Mouse (Mus musculus): ENCODE data around the gene Tmem177. TPM values are rescaled to one million over a fixed set of nuclear protein-coding genes. Genes with fewer than 3 reads are reported as not detected.

Gene Tmem177
- polyA plus RNA-seq, 1 experiment from 2014 or later: 9.3 TPM

DNA sequence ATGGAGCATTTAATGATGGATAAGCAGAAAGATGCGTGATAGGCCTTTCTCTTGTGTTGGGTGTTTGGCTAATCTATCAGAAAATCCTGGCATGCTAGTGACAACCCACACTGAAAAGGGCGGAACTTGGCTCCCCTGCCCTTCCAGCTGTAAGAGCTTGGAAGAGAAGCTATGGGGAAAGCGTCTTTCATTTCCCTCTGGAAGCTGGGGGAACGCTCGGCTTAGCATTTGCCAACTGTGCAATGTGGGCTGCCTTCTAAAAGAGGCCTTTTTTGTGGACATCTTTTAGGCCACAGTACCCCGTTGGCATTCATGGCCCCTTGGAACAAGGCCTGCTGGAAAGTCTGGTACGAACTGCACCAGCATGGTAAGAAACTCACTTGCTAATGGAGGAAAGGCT, 34.1 kb downstream of the Tmem177 start:
- H3K4me1 ChIP-seq: no peaks in the 10 kb centered on the region
- 86% methylated on average over 7 of the region's 7 CpGs for WGBS
- no peak overlapping the region for H3K4me3 ChIP-seq (replicated peaks)
- H3K9ac ChIP-seq: no peak overlapping the region
- ATAC-seq (ENCODE audit: low FRiP score): no peak
- H3K4me2 ChIP-seq: no peak overlapping the region
- no peaks in the 10 kb centered on the region for H3K9me3 ChIP-seq
- no peak overlapping the region for H3K27ac ChIP-seq
- no peaks in the 10 kb centered on the region for H3K36me3 ChIP-seq (replicated peaks)
- H3K27me3 ChIP-seq: no peaks in the 10 kb centered on the region

DNA sequence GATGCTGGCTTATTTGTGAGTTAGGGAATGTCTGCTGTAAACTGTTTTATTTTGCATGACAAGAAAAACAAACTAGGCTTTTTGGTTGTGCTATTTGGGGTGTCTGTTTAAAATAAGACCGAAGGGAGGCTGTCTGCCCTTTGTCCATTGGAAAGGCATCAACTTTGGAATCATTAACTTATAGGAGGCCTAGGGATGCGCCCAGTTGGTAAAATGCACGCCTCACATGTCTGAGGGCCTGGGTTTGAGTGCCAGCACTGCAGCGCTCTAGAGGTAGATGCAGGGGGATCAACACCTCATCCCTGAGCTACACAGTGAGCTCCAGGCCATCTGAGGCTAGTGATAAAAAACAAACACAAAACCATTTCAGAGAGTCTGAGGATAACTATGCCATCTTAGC, 35.5 kb downstream of the Tmem177 start:
- Histone ChIP-seq H3K4me2 (no peak overlapping the region), H3K27me3 (no peaks in the 10 kb centered on the region), H3K36me3 (replicated peaks) (no peaks in the 10 kb centered on the region), H3K4me1 (no peaks in the 10 kb centered on the region), H3K9me3 (no peaks in the 10 kb centered on the region), H3K4me3 (replicated peaks) (no peak overlapping the region), H3K27ac (no peak overlapping the region), H3K9ac (no peak overlapping the region)
- whole genome bisulfite sequencing: 86% methylated on average over 4 of the region's 4 CpGs
- ATAC-seq (ENCODE audit: low FRiP score): no peak

DNA sequence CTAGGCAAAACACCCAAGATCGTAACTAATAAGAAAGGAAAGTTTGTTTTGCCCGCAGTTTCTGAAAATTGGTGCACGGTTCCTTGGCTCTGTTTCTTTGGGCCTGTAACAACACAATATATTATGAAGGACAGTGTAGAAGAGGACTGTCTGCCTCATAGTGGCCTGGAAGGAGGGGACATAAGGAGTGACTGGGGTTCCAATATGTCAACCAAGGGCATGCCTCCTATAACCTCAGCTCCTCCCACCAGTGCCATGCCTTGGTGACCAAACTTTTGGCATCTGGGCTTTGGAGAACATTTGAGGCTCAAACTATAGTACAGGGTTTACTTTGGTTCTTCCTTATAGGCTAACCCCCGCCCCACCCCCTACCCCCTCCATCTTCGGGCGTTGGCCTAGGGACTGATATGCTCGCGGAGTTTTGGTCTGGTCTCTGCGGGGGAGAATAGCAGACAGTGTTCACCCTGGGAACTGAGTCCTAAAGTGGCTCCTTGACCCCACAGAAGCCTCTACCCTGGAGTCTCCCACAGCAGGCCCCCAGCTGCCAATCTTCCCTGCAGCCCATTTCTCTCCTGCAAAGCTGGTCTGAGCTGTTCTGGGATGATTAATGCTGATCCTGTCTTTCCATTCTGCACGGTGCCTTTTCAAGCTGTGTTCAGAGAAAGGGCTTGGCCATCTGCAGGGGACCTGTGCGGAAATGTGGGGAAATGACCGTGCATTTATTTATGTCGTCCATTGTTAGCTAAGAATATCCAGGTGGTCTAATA, 44.4 kb downstream of the Tmem177 start:
- no peaks in the 10 kb centered on the region for H3K27me3 ChIP-seq
- 59% methylated on average over 13 of the region's 13 CpGs for WGBS
- ATAC-seq (ENCODE audit: low FRiP score): peak; percentile 33; the same call in 1 of the 2 replicates
- H3K9me3 ChIP-seq: no peaks in the 10 kb centered on the region
- 0 out of 2 replicates have a peak overlapping the region, but pooled peaks have one; percentile 13 for H3K27ac ChIP-seq
- no peak overlapping the region for H3K4me2 ChIP-seq
- H3K36me3 ChIP-seq (replicated peaks): no peaks in the 10 kb centered on the region
- no peak overlapping the region for H3K4me3 ChIP-seq (replicated peaks)
- H3K9ac ChIP-seq: no peak overlapping the region
- peaks cover 16% of the 10 kb centered on the region for H3K4me1 ChIP-seq

DNA sequence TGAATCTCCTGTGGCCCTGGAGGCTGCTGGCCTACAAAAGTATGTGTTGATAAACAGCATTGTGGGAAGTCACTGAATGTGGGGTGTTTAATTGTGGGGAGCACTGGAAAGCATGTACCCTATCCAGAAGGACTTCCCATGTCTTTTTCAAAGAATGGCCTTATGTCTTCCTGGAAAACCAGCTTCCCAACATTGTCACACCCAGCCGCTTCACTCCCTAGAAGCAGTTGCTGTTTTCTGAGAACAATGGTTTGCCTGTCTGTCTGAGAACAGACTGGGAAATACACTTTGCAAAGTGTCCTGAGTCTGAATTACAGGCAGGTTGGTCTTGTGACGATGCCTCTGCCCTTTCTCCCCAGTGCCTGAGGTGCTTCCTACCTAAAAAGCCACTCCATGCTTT, 45.7 kb downstream of the Tmem177 start:
- H3K4me2 ChIP-seq: no peak overlapping the region
- no peaks in the 10 kb centered on the region for H3K9me3 ChIP-seq
- no peak for ATAC-seq (ENCODE audit: low FRiP score)
- WGBS: 50% methylated on average over 2 of the region's 2 CpGs
- no peak overlapping the region for H3K27ac ChIP-seq
- H3K4me3 ChIP-seq (replicated peaks): no peak overlapping the region
- H3K9ac ChIP-seq: no peak overlapping the region
- no peaks in the 10 kb centered on the region for H3K27me3 ChIP-seq
- peaks cover 16% of the 10 kb centered on the region for H3K4me1 ChIP-seq
- no peaks in the 10 kb centered on the region for H3K36me3 ChIP-seq (replicated peaks)

DNA sequence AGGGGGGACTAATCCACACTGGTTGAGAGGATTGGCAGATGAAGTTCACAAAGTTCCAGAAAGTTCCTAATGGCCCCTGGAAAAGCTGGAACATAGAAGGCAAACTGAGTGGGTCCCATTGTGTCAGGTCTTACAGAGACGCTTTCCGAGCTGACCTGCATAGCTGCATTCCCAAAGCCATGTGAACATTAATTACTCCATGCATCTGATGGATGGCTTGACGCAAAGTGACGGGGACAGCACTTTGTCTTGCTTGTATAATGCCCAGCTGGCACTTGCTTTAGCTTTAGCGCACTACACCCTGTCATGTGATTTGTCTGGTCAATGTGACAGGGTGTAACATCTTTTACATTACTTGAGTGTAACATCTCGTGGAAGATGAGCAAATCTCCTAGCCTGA, 47.7 kb downstream of the Tmem177 start:
- no peak overlapping the region for H3K4me2 ChIP-seq
- H3K4me1 ChIP-seq: peaks cover 16% of the 10 kb centered on the region
- no peaks in the 10 kb centered on the region for H3K9me3 ChIP-seq
- no peak overlapping the region for H3K9ac ChIP-seq
- H3K27ac ChIP-seq: no peak overlapping the region
- no peaks in the 10 kb centered on the region for H3K27me3 ChIP-seq
- no peak for ATAC-seq (ENCODE audit: low FRiP score)
- no peak overlapping the region for H3K4me3 ChIP-seq (replicated peaks)
- WGBS: 82% methylated on average over 6 of the region's 6 CpGs
- no peaks in the 10 kb centered on the region for H3K36me3 ChIP-seq (replicated peaks)

DNA sequence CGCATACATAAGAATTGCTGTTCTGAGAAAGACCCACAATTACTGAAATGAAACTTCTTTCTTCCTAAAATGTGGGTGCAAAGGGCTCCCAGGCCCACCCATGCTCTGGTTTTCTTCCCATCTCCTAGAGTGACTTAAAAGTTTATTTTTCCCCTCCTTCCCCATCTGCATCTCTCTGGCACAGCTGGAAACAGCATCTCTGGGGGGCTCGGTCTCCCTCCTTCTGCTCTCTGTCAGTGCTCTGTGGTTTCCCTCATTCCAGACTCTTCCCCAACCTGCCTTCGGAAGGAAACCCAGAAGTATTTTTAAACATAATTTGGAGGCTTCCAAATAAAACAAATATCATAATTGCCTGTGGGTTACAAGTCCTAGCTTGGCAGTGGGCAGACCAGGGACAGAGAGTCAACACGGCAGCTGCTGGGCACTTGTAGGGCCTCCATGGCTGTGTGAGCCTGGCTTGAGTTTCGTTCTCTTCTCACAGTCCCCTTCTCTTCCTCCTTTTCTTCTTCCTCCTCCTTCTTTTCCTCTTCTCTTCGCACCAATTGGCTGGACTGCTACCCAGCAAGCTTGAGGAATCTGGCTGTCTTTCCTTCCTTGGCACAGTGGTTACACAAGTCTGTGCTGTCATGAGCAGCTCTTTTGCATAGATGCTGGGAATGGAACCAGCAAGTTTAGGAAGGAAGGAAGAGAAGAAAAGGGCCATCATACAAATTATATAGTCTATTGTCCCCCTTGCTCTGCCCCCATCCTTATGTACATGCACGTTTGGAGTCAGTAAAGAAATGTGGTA, 49.3 kb downstream of the Tmem177 start:
- Histone ChIP-seq H3K9me3 (no peaks in the 10 kb centered on the region), H3K4me1 (peaks cover 7% of the 10 kb centered on the region; the same call in 1 of the 2 replicates), H3K4me3 (replicated peaks) (no peak overlapping the region), H3K27me3 (no peaks in the 10 kb centered on the region), H3K27ac (no peak overlapping the region), H3K4me2 (no peak overlapping the region), H3K36me3 (replicated peaks) (no peaks in the 10 kb centered on the region), H3K9ac (no peak overlapping the region)
- no peak for ATAC-seq (ENCODE audit: low FRiP score)
- 84% methylated on average over 7 of the region's 7 CpGs for WGBS

DNA sequence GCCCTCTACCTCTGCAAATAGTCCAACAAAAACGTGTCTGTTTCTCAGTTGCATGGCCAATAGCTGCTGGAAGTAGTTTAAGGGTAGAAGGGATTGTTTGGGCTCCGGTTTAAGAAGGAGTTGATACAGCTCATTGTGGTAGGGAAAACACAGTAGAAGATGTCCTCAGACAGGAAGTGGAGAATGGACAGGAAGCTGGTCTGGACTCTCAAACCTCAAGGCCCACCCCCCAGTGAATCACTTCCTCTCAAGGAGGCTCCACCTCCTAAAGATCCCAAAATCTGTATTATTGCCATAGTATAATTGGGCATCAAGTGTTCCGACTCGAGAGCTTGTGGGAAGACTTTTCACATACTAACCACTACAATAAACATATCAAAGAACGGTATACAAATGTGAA, 53.4 kb downstream of the Tmem177 start:
- Histone ChIP-seq H3K27me3 (no peaks in the 10 kb centered on the region), H3K27ac (no peak overlapping the region), H3K4me2 (no peak overlapping the region), H3K4me1 (no peaks in the 10 kb centered on the region), H3K9ac (no peak overlapping the region), H3K4me3 (replicated peaks) (no peak overlapping the region), H3K9me3 (0 out of 2 replicates have a peak, but pooled peaks cover 3% of the 10 kb centered on the region), H3K36me3 (replicated peaks) (no peaks in the 10 kb centered on the region)
- ATAC-seq (ENCODE audit: low FRiP score): no peak
- WGBS: 86% methylated on average over 5 of the region's 5 CpGs

Other genes starting within 250 kb of the Tmem177 start
- 11.1 and 13.1 TPM in 2 replicates for gene Ptpn4, start 75.6 kb downstream of the Tmem177 start, polyA plus RNA-seq (2016; fragmentation: Nextera tagmentation; extraction: Ambion mirVana)
- 0.33 TPM in 1 of 2 replicates, not detected in the other for gene Cfap221, start 84.0 kb upstream of the Tmem177 start, polyA plus RNA-seq (2016; fragmentation: Nextera tagmentation; extraction: Ambion mirVana)
- 0.14 and 0.84 TPM in 2 replicates for gene Sctr, start 93.7 kb upstream of the Tmem177 start, polyA plus RNA-seq (2016; fragmentation: Nextera tagmentation; extraction: Ambion mirVana)
- gene Tmem37, start 160.9 kb upstream of the Tmem177 start, polyA plus RNA-seq (2016; fragmentation: Nextera tagmentation; extraction: Ambion mirVana): 5.2 and 5.3 TPM in 2 replicates
- 921 and 969 TPM in 2 replicates for gene Dbi, start 207.9 kb upstream of the Tmem177 start, polyA plus RNA-seq (2016; fragmentation: Nextera tagmentation; extraction: Ambion mirVana)
- 23.7 and 30.2 TPM in 2 replicates for gene 3110009E18Rik, start 208.0 kb upstream of the Tmem177 start, polyA plus RNA-seq (2016; fragmentation: Nextera tagmentation; extraction: Ambion mirVana)